Mouse (Mus musculus) forebrain, embryonic 15.5 days (tissue): ENCODE measurements around the gene Hhex. TPM values are rescaled to one million over a fixed set of nuclear protein-coding genes. Genes with fewer than 3 reads are reported as not detected.

Source experiments
- ATAC-seq: fragments of 200-750 bp; cut with Nextera tagmentation; replicated peaks from 2 replicates; pipeline ENCODE4 v1.8.0; 2017; ENCODE audit warnings: mild to moderate bottlenecking, moderate TSS enrichment, moderate library complexity
- H3K27ac ChIP-seq: fragments of 300-500 bp; sonication (generic); replicated peaks from 2 replicates; pipeline ENCODE4 v1.5.1; 2015; ENCODE audit warnings: mild to moderate bottlenecking, inconsistent platforms
- H3K27me3 ChIP-seq: fragments of 300-500 bp; sonication (generic); 2 replicates; pipeline ENCODE4 v1.6.1; 2015; ENCODE audit warnings: inconsistent platforms
- H3K36me3 ChIP-seq: fragments of 300-500 bp; sonication (generic); 2 replicates; pipeline ENCODE4 v1.6.1; 2015; ENCODE audit warnings: mild to moderate bottlenecking, inconsistent platforms
- H3K4me1 ChIP-seq: fragments of 300-500 bp; sonication (generic); 2 replicates; pipeline ENCODE4 v1.6.1; 2015; ENCODE audit warnings: inconsistent platforms
- H3K4me2 ChIP-seq: fragments of 300-500 bp; sonication (generic); replicated peaks from 2 replicates; pipeline ENCODE4 v1.6.1; 2015; ENCODE audit warnings: mild to moderate bottlenecking, inconsistent platforms
- H3K4me3 ChIP-seq: fragments of 300-500 bp; sonication (generic); 2 replicates; pipeline ENCODE4 v1.5.1; 2015; ENCODE audit warnings: mild to moderate bottlenecking, inconsistent platforms
- H3K9ac ChIP-seq: fragments of 300-500 bp; sonication (generic); replicated peaks from 2 replicates; pipeline ENCODE4 v1.6.1; 2015; ENCODE audit warnings: mild to moderate bottlenecking, inconsistent platforms
- H3K9me3 ChIP-seq: fragments of 300-500 bp; sonication (generic); 2 replicates; pipeline ENCODE4 v1.6.1; 2016; ENCODE audit warnings: inconsistent platforms
- WGBS: fragments of 180-500 bp; shearing (Covaris S2); methylation state at CpG from one replicate; pipeline ENCODE4 v1.1.7; 2015; ENCODE audit warnings: mixed read lengths; 5-methylcytosine and 5-hydroxymethylcytosine counted together
- polyA plus RNA-seq: library from polyadenylated mRNA; unstranded; fragments of >200 nt; fragmentation: Nextera tagmentation; extraction: Ambion mirVana; gene quantifications from 2 replicates; pipeline ENCODE4 v1.2.1, GENCODE M21; 2015

Gene Hhex
- polyA plus RNA-seq, result 3.7 and 4.1 TPM in 2 replicates

GRCm38 (mm10) chr19:37434263-37434951, at the start of gene Hhex:
TSS of gene Hhex (plus strand) at chr19:37434810.
- H3K27me3 ChIP-seq, result peaks cover 88% of the 10 kb centered on the region
- peak; percentile 62 for ATAC-seq
- H3K9ac ChIP-seq, result no peak within 1 kb of the TSS
- H3K27ac ChIP-seq, result peak within 1 kb of the TSS; percentile 12; the same call in 1 of the 2 replicates
- H3K4me2 ChIP-seq, result peak within 1 kb of the TSS; percentile 48
- H3K9me3 ChIP-seq, result no peaks in the 10 kb centered on the region
- no peaks in the 10 kb centered on the region for H3K36me3 ChIP-seq
- peak within 1 kb of the TSS; percentile 41 for H3K4me3 ChIP-seq
- WGBS, result under 1% methylated on average over 78 of the region's 79 CpGs
- peaks cover 16% of the 10 kb centered on the region for H3K4me1 ChIP-seq

GRCm38 (mm10) chr19:37386126-37386525, 48.5 kb upstream of the Hhex start:
- Histone ChIP-seq H3K9me3 (no peaks in the 10 kb centered on the region), H3K4me2 (no peak overlapping the region), H3K27me3 (no peaks in the 10 kb centered on the region), H3K36me3 (peaks cover 11% of the 10 kb centered on the region; the same call in 1 of the 2 replicates), H3K4me3 (no peak overlapping the region), H3K27ac (no peak overlapping the region), H3K9ac (no peak overlapping the region), H3K4me1 (no peaks in the 10 kb centered on the region)
- 76% methylated on average over 3 of the region's 3 CpGs for WGBS
- no peak for ATAC-seq

GRCm38 (mm10) chr19:37391869-37392268, 42.7 kb upstream of the Hhex start:
- H3K4me3 ChIP-seq, result no peak overlapping the region
- no peak for ATAC-seq
- no peak overlapping the region for H3K27ac ChIP-seq
- no peak overlapping the region for H3K4me2 ChIP-seq
- 96% methylated on average over 3 of the region's 3 CpGs for WGBS
- no peaks in the 10 kb centered on the region for H3K4me1 ChIP-seq
- peaks cover 13% of the 10 kb centered on the region for H3K36me3 ChIP-seq
- no peaks in the 10 kb centered on the region for H3K9me3 ChIP-seq
- no peak overlapping the region for H3K9ac ChIP-seq
- no peaks in the 10 kb centered on the region for H3K27me3 ChIP-seq

GRCm38 (mm10) chr19:37396279-37396678, 38.3 kb upstream of the Hhex start:
- WGBS, result 98% methylated on average over 3 of the region's 3 CpGs

GRCm38 (mm10) chr19:37400936-37401335, 33.7 kb upstream of the Hhex start:
- H3K36me3 ChIP-seq, result peaks cover 14% of the 10 kb centered on the region
- no peaks in the 10 kb centered on the region for H3K27me3 ChIP-seq
- 79% methylated on average over 6 of the region's 6 CpGs for WGBS
- no peak overlapping the region for H3K4me3 ChIP-seq
- no peak overlapping the region for H3K9ac ChIP-seq
- ATAC-seq, result no peak
- H3K4me2 ChIP-seq, result no peak overlapping the region
- H3K9me3 ChIP-seq, result no peaks in the 10 kb centered on the region
- H3K4me1 ChIP-seq, result no peaks in the 10 kb centered on the region
- no peak overlapping the region for H3K27ac ChIP-seq

More at GRCm38 (mm10) chr19:37396279-37396678, 38.3 kb upstream of the Hhex start:
- Histone ChIP-seq H3K27me3 (no peaks in the 10 kb centered on the region), H3K4me3 (no peak overlapping the region), H3K36me3 (peaks cover 19% of the 10 kb centered on the region), H3K9me3 (no peaks in the 10 kb centered on the region), H3K4me1 (no peaks in the 10 kb centered on the region), H3K4me2 (no peak overlapping the region), H3K27ac (no peak overlapping the region), H3K9ac (no peak overlapping the region)
- ATAC-seq, result no peak

GRCm38 (mm10) chr19:37418294-37418693, 16.3 kb upstream of the Hhex start:
- 94% methylated on average over 4 of the region's 4 CpGs for WGBS
- Histone ChIP-seq H3K27me3 (no peaks in the 10 kb centered on the region), H3K36me3 (peaks cover 10% of the 10 kb centered on the region; the same call in 1 of the 2 replicates), H3K9me3 (no peaks in the 10 kb centered on the region), H3K4me2 (no peak overlapping the region), H3K4me3 (no peak overlapping the region), H3K9ac (no peak overlapping the region), H3K27ac (no peak overlapping the region), H3K4me1 (no peaks in the 10 kb centered on the region)
- ATAC-seq, result no peak; the same call in 1 of the 2 replicates

- WGBS, result 56% methylated on average over 3 of the region's 3 CpGs
- ATAC-seq, result no peak
- H3K27ac ChIP-seq, result no peak overlapping the region
- H3K36me3 ChIP-seq, result peaks cover 4% of the 10 kb centered on the region; the same call in 1 of the 2 replicates
- no peaks in the 10 kb centered on the region for H3K27me3 ChIP-seq
- no peaks in the 10 kb centered on the region for H3K9me3 ChIP-seq
- H3K4me2 ChIP-seq, result no peak overlapping the region
- no peaks in the 10 kb centered on the region for H3K4me1 ChIP-seq
- no peak overlapping the region for H3K9ac ChIP-seq
- H3K4me3 ChIP-seq, result no peak overlapping the region
These were observed 15.0 kb upstream of the Hhex start for GRCm38 (mm10) chr19:37419613-37420012.

- Histone ChIP-seq H3K4me2 (no peak overlapping the region), H3K4me1 (no peaks in the 10 kb centered on the region), H3K27ac (no peak overlapping the region), H3K27me3 (peaks cover 35% of the 10 kb centered on the region), H3K4me3 (no peak overlapping the region), H3K9me3 (no peaks in the 10 kb centered on the region), H3K9ac (no peak overlapping the region), H3K36me3 (no peaks in the 10 kb centered on the region)
- 82% methylated on average over 5 of the region's 5 CpGs for WGBS
- no peak for ATAC-seq
These were observed 6.0 kb upstream of the Hhex start for GRCm38 (mm10) chr19:37428589-37428988.

- WGBS, result 94% methylated on average over 11 of the region's 11 CpGs
- Histone ChIP-seq H3K27ac (no peak overlapping the region), H3K9ac (no peak overlapping the region), H3K4me3 (no peak overlapping the region), H3K36me3 (no peaks in the 10 kb centered on the region), H3K27me3 (peaks cover 62% of the 10 kb centered on the region), H3K4me2 (no peak overlapping the region), H3K9me3 (no peaks in the 10 kb centered on the region), H3K4me1 (peaks cover 16% of the 10 kb centered on the region)
- ATAC-seq, result no peak
These were observed 3.4 kb upstream of the Hhex start for GRCm38 (mm10) chr19:37431139-37431756.

GRCm38 (mm10) chr19:37432868-37433570, 1.6 kb upstream of the Hhex start:
- ATAC-seq, result no peak
- H3K4me3 ChIP-seq, result no peak overlapping the region
- WGBS, result 16% methylated on average over 16 of the region's 16 CpGs
- H3K27me3 ChIP-seq, result peaks cover 79% of the 10 kb centered on the region
- H3K4me1 ChIP-seq, result peaks cover 16% of the 10 kb centered on the region
- H3K4me2 ChIP-seq, result no peak overlapping the region
- no peak overlapping the region for H3K27ac ChIP-seq
- H3K9ac ChIP-seq, result no peak overlapping the region
- no peaks in the 10 kb centered on the region for H3K36me3 ChIP-seq
- H3K9me3 ChIP-seq, result no peaks in the 10 kb centered on the region

- ATAC-seq, result peak; percentile 18; the same call in 1 of the 2 replicates
- peak overlapping the region; percentile 41 for H3K4me3 ChIP-seq
- H3K4me1 ChIP-seq, result peaks cover 16% of the 10 kb centered on the region
- H3K9me3 ChIP-seq, result no peaks in the 10 kb centered on the region
- peak overlapping the region; percentile 48 for H3K4me2 ChIP-seq
- H3K27ac ChIP-seq, result no peak overlapping the region
- no peak overlapping the region for H3K9ac ChIP-seq
- WGBS, result 1% methylated on average over 14 of the region's 14 CpGs
- H3K27me3 ChIP-seq, result peaks cover 84% of the 10 kb centered on the region
- H3K36me3 ChIP-seq, result no peaks in the 10 kb centered on the region
These were observed 731 bp upstream of the Hhex start for GRCm38 (mm10) chr19:37433895-37434262.
